Mouse (Mus musculus) G1E-ER4 (cell line): ENCODE measurements around the gene Hsd17b11. TPM values are rescaled to one million over a fixed set of nuclear protein-coding genes. Genes with fewer than 3 reads are reported as not detected.

Experiments
- GATA1 ChIP-seq: IDR thresholded peaks from one replicate; pipeline ENCODE4 v1.8.0; 2012; ENCODE audit warnings: low read length, inconsistent platforms
- polyA plus RNA-seq: library from polyadenylated mRNA; stranded (reverse); fragments of >175 nt; gene quantifications from 2 replicates; pipeline ENCODE4 v1.2.3, GENCODE M21; 2012

Hsd17b11 gene
- polyA plus RNA-seq, 1 experiment: 0.67 TPM

- TF ChIP-seq GATA1: no peak
Observed at GRCm38 (mm10) chr5:103971051-103971450, 50.7 kb downstream of the Hsd17b11 start.

DNA sequence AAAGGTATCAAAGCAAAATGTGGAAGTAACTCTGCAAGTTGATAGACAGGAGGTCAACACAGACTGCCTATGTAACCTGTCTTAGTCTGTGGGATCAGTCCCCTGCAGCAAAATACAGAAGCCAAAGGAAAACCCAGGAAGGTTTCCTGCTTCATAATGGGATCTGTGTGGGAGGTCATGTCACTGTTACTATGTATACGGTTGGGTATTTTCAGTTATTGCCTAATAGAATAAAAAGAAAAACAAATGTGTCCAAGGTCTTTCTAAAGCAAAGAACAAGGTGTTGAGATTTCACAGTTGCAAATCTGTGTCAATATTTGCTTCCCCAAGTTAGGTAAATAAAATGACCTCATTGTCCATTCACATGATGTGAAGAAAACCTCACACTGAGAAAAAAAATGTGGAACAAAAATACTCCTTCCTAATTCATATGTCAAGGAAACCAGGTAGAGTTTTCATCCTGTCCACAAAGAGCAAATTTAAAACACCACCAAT lies 58.7 kb downstream of the Hsd17b11 start:
- no peak for TF ChIP-seq GATA1

DNA sequence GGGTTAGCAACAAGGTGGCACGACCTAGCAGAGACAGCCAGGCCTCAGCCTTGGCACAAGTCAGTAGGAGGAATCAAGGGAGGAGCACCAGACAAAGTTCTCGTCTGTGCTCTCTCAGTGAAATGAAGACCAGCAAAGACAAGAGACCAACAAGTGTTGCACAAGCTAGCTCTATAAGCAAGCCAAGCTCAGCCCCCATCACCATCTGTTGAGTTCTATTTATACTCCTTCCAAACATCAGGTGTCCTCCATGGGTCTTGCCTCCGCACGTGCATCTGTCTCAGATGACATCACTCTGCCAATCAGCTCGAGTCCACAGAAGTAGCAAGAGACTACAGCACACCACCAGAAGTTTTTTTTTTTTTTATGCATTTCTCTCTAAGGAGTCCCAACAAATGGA lies 67.1 kb downstream of the Hsd17b11 start:
- TF ChIP-seq GATA1: no peak

DNA sequence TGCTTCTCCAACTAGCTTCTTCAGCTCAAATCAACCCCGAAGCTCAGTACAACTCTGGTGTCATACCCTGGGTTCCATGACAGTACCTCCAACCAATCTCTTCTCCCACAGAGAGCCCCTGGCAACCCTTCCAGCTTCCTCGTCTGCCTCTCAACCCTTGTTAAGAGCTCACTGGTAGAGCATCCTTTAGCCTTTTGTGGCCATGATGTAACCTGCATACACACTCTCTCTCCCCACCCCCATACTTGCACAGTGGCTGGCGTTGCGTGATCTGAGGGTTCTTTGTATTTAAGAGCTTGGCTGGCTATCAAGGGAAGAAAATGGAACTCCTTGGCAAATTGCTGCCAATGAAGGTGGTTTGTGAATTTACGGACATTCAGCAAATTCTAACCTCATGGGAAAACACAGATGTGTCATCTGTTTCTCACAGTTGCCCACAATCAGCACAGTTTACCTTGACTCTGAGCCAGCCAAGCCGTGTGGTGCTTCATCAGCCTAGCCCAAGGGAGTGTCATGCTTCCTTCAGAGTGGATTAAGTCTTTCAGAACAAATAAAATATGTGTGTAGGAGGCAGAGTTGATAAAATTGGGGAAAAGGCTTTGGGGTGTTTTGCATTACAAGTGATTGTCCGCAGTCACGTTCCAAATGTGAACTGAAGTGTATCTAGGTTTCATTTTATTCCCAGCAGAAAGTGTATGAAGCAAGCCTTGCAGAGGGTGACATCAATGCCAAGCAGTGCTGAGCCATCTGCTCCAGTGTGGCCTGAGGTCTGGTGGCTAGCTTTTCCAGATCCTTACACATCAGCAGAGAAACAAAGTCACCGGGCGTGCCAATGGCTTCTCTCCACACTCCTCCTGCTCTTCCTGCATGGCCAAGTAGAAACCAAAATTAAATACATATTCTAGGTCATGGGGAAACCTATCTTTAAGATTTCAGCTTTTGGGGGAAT lies 68.3 kb downstream of the Hsd17b11 start:
- TF ChIP-seq GATA1: no peak

DNA sequence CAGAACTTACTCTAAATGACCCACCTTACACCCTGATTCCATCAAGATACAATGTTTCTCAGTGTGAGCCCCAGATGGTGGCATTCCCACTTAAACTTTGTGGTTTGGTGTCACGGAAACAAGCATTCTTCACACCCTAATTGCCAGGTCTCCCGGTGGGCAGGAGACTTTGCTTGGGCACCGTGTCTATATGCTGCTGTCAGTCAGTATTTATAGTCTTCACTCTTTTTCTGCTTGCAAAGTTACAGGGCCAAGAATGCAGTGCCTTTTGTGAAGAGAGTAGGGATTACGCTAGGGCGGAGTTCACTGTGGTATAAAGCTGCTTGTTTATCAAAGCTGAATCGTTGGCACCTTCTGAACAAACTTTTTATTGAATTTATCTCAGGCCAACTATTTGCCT lies 78.5 kb downstream of the Hsd17b11 start:
- TF ChIP-seq GATA1: no peak

DNA sequence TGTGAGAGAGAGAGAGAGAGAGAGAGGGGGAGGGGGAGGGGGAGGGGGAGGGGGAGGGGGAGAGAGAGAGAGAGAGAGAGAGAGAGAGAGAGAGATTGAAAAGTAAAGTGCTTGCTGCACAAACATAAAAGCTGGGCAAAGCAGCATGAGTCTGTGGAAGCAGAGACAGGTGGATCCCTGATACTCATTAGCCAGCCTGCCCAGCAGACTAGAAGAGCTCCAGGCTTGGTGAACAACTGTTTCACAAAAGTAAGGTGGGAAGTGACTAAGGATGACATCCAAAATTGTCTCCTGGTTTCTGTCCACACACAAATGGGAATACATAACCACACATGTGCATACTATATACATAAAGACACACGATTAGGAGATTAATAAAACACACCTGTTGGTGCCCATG lies 81.9 kb downstream of the Hsd17b11 start:
- TF ChIP-seq GATA1: no peak

Other genes starting within 250 kb of the Hsd17b11 start
- 0.06 TPM in 2 replicates for gene Klhl8, start 110.7 kb downstream of the Hsd17b11 start, polyA plus RNA-seq
- gene Hsd17b13, start 44.5 kb downstream of the Hsd17b11 start, polyA plus RNA-seq: not detected in 2 replicates
- gene Nudt9, start 24.4 kb upstream of the Hsd17b11 start, polyA plus RNA-seq: 180 and 216 TPM in 2 replicates
- gene Gm17660, start 55.7 kb upstream of the Hsd17b11 start, polyA plus RNA-seq: not detected in 2 replicates
- not detected in 2 replicates for gene Sparcl1, start 91.8 kb upstream of the Hsd17b11 start, polyA plus RNA-seq
- not detected in 2 replicates for gene Dspp, start 148.8 kb upstream of the Hsd17b11 start, polyA plus RNA-seq
- not detected in 2 replicates for gene Dmp1, start 180.7 kb upstream of the Hsd17b11 start, polyA plus RNA-seq